Mouse (Mus musculus) stomach, postnatal 0 days (tissue): ENCODE data around the gene Gemin5. TPM values are rescaled to one million over a fixed set of nuclear protein-coding genes. Genes with fewer than 3 reads are reported as not detected.
"Not testable (repeated sequence)": the region's sequence is repeated elsewhere in the genome, so short reads cannot be mapped to it uniquely, and the experiment has no call there.

Experiments used
- ATAC-seq: fragments of 200-750 bp; cut with Nextera tagmentation; 2 replicates; pipeline ENCODE4 v1.8.0; 2017; ENCODE audit not compliant: low FRiP score, low TSS enrichment
- DNase-seq: peaks from one replicate; pipeline ENCODE4 v3.0.0-alpha.2; 2016; ENCODE audit warnings: low spot score
- H3K27ac ChIP-seq: fragments of 300-500 bp; sonication (generic); replicated peaks from 2 replicates; pipeline ENCODE4 v1.5.1; 2014; ENCODE audit warnings: mild to moderate bottlenecking, control low read depth
- H3K27me3 ChIP-seq: fragments of 300-500 bp; sonication (generic); 2 replicates; pipeline ENCODE4 v1.6.1; 2014; ENCODE audit warnings: low read length; ENCODE audit not compliant: control insufficient read depth, insufficient read depth
- H3K36me3 ChIP-seq: fragments of 300-500 bp; sonication (generic); 2 replicates; pipeline ENCODE4 v1.6.1; 2014; ENCODE audit warnings: low read length, mixed read lengths; ENCODE audit not compliant: control insufficient read depth, insufficient read depth
- H3K4me1 ChIP-seq: fragments of 300-500 bp; sonication (generic); replicated peaks from 2 replicates; pipeline ENCODE4 v1.6.1; 2014; ENCODE audit warnings: antibody characterized with exemption; ENCODE audit not compliant: control insufficient read depth, insufficient read depth
- H3K4me2 ChIP-seq: fragments of 300-500 bp; sonication (generic); replicated peaks from 2 replicates; pipeline ENCODE4 v1.6.1; 2014; ENCODE audit warnings: low read depth, mild to moderate bottlenecking, control low read depth, moderate library complexity
- H3K4me3 ChIP-seq: fragments of 300-500 bp; sonication (generic); 2 replicates; pipeline ENCODE4 v1.5.1; 2014; ENCODE audit warnings: low read depth, low read length, control low read depth
- H3K9ac ChIP-seq: fragments of 300-500 bp; sonication (generic); 2 replicates; pipeline ENCODE4 v1.6.1; 2014; ENCODE audit warnings: mild to moderate bottlenecking, low read length, control low read depth, mixed read lengths
- H3K9me3 ChIP-seq: fragments of 300-500 bp; sonication (generic); 2 replicates; pipeline ENCODE4 v1.6.1; 2016; ENCODE audit warnings: low read length; ENCODE audit not compliant: control insufficient read depth
- CTCF ChIP-seq: IDR thresholded peaks from 2 replicates; pipeline ENCODE4 v1.5.1; 2016; ENCODE audit warnings: antibody characterized with exemption, low read depth, mild to moderate bottlenecking, moderate library complexity
- EP300 ChIP-seq: optimal IDR thresholded peaks from 2 replicates; pipeline ENCODE3; 2016; ENCODE audit warnings: antibody characterized with exemption
- WGBS: fragments of 180-500 bp; shearing (Covaris S2); extraction: QIAGEN DNeasy Blood & Tissue Kit; methylation state at CpG from one replicate; pipeline ENCODE4 v1.1.7; 2014; 5-methylcytosine and 5-hydroxymethylcytosine counted together
- polyA plus RNA-seq: library from polyadenylated mRNA; unstranded; fragments of >200 nt; fragmentation: Nextera tagmentation; extraction: Ambion mirVana; gene quantifications from 2 replicates; pipeline ENCODE4 v1.2.1, GENCODE M21; 2015

Gemin5 gene
- polyA plus RNA-seq, 1 experiment from 2014 or later = 4.4 TPM

- not testable (repeated sequence) for H3K27ac ChIP-seq, DNase-seq, H3K4me2 ChIP-seq, H3K9ac ChIP-seq, H3K4me1 ChIP-seq, ATAC-seq, H3K36me3 ChIP-seq, H3K27me3 ChIP-seq, H3K9me3 ChIP-seq, H3K4me3 ChIP-seq
- WGBS = 94% methylated on average over 6 of the region's 6 CpGs
- peak; percentile 14; the same call in 1 of the 2 replicates for TF ChIP-seq CTCF
These were observed 11.6 kb upstream of the Gemin5 start for GRCm38 (mm10) chr11:58179986-58180385.

- peak; percentile 66 for ATAC-seq
- Histone ChIP-seq H3K4me2 (no peak overlapping the region), H3K4me3 (no peak overlapping the region), H3K27ac (no peak overlapping the region), H3K9ac (no peak overlapping the region), H3K36me3 (peaks cover 10% of the 10 kb centered on the region; the same call in 1 of the 2 replicates), H3K9me3 (no peaks in the 10 kb centered on the region), H3K27me3 (no peaks in the 10 kb centered on the region), H3K4me1 (no peaks in the 10 kb centered on the region)
- 23% methylated on average over 3 of the region's 3 CpGs for WGBS
- no peak for TF ChIP-seq EP300
- peak; percentile 94 for TF ChIP-seq CTCF
- DNase-seq = peak; percentile 72
These were observed 11.2 kb upstream of the Gemin5 start for GRCm38 (mm10) chr11:58179563-58179962.

GRCm38 (mm10) chr11:58171459-58172091, 3.2 kb upstream of the Gemin5 start, which contains the start of gene Mrpl22:
Gene Mrpl22, plus strand, starts transcription at chr11:58171661.
- peak within 1 kb of the TSS; percentile 66 for H3K4me2 ChIP-seq
- peak within 1 kb of the TSS; percentile 81 for H3K27ac ChIP-seq
- DNase-seq (peak; percentile 95), ATAC-seq (peak; percentile 82)
- peaks cover 14% of the 10 kb centered on the region; the same call in 1 of the 2 replicates for H3K36me3 ChIP-seq
- peak within 1 kb of the TSS; percentile 75 for H3K9ac ChIP-seq
- no peaks in the 10 kb centered on the region for H3K27me3 ChIP-seq
- H3K9me3 ChIP-seq = no peaks in the 10 kb centered on the region
- peak within 1 kb of the TSS; percentile 70 for H3K4me3 ChIP-seq
- TF ChIP-seq EP300 (no peak), CTCF (no peak)
- H3K4me1 ChIP-seq = 0 out of 2 replicates have a peak, but pooled peaks cover 3% of the 10 kb centered on the region
- WGBS = under 1% methylated on average over 34 of the region's 34 CpGs

- H3K9me3 ChIP-seq = no peaks in the 10 kb centered on the region
- no peak overlapping the region for H3K4me3 ChIP-seq
- DNase-seq = no peak
- no peak overlapping the region for H3K4me2 ChIP-seq
- no peak for TF ChIP-seq EP300
- no peak for TF ChIP-seq CTCF
- H3K27me3 ChIP-seq = no peaks in the 10 kb centered on the region
- no peak for ATAC-seq
- H3K9ac ChIP-seq = no peak overlapping the region
- H3K36me3 ChIP-seq = 0 out of 2 replicates have a peak, but pooled peaks cover 7% of the 10 kb centered on the region
- H3K4me1 ChIP-seq = 0 out of 2 replicates have a peak, but pooled peaks cover 3% of the 10 kb centered on the region
- H3K27ac ChIP-seq = no peak overlapping the region
- WGBS = 75% methylated on average over 4 of the region's 4 CpGs
These were observed 1.3 kb upstream of the Gemin5 start for GRCm38 (mm10) chr11:58169666-58170065.

GRCm38 (mm10) chr11:58167822-58168166, 545 bp downstream of the Gemin5 start:
- DNase-seq (no peak), ATAC-seq (no peak)
- peak overlapping the region; percentile 77 for H3K27ac ChIP-seq
- H3K27me3 ChIP-seq = no peaks in the 10 kb centered on the region
- H3K4me2 ChIP-seq = peak overlapping the region; percentile 76
- peak overlapping the region; percentile 83 for H3K9ac ChIP-seq
- TF ChIP-seq EP300 (no peak), CTCF (no peak)
- peaks cover 3% of the 10 kb centered on the region; the same call in 1 of the 2 replicates for H3K36me3 ChIP-seq
- no peaks in the 10 kb centered on the region for H3K9me3 ChIP-seq
- H3K4me1 ChIP-seq = 0 out of 2 replicates have a peak, but pooled peaks cover 3% of the 10 kb centered on the region
- WGBS = 0% methylated on average over 8 of the region's 8 CpGs
- H3K4me3 ChIP-seq = peak overlapping the region; percentile 90

- Histone ChIP-seq H3K4me3 (no peak overlapping the region), H3K27ac (no peak overlapping the region), H3K4me2 (no peak overlapping the region), H3K4me1 (no peaks in the 10 kb centered on the region), H3K36me3 (peaks cover 3% of the 10 kb centered on the region; the same call in 1 of the 2 replicates), H3K9me3 (no peaks in the 10 kb centered on the region), H3K9ac (no peak overlapping the region), H3K27me3 (no peaks in the 10 kb centered on the region)
- DNase-seq = no peak
- 98% methylated on average over 2 of the region's 2 CpGs for WGBS
- ATAC-seq = no peak
- TF ChIP-seq EP300 (no peak), CTCF (peak; percentile 54)
These were observed 3.3 kb downstream of the Gemin5 start for GRCm38 (mm10) chr11:58165072-58165471.
